Mouse (Mus musculus): ENCODE results near the gene Hif3a.

DNA sequence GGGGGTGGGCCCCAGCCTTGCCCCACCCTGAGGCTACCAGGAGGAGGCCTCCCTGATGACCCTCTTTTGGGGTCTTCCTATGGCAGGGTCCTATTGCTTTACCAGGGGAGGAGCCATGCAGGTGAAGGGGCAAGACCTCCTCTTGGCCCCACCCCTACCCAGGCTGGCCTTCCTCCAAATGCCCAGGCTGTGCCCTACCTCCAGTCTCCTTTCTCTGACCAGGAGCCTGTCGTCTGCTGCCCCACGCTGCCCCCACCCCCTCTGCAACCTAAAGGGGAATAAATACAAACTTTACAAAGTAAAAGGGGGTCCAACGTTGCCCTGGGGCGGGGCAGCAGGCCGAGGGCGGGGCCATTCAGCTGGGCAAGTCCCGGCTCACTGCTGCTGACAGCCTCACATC lies 57.5 kb downstream of the Hif3a start:
- TF ChIP-seq CTCF (IDR thresholded peaks at IDR 0.05; ENCODE audit: control insufficient read depth, insufficient read depth, insufficient read length) (no peak), USF1 (IDR thresholded peaks at IDR 0.05; ENCODE audit: low read depth) (no peak), FOSL1 (IDR thresholded peaks at IDR 0.05; ENCODE audit: insufficient read depth, low read length, poor library complexity, severe bottlenecking) (no peak), MAX (IDR thresholded peaks at IDR 0.05) (no peak)
